Mouse (Mus musculus) brain, embryonic 14.5 days (tissue): ENCODE measurements around the gene Crebrf. TPM values are rescaled to one million over a fixed set of nuclear protein-coding genes. Genes with fewer than 3 reads are reported as not detected.
A peak's percentile ranks its signal among the peaks of the same experiment; 100 is the strongest.

Experiments used
- DNase-seq: peaks from one replicate; pipeline ENCODE4 v3.0.0-alpha.2; 2011; ENCODE audit warnings: low read depth
- CTCF ChIP-seq: fragments of 200-500 bp; IDR thresholded peaks from 2 replicates; pipeline ENCODE4 v1.5.1; 2012; ENCODE audit warnings: inconsistent platforms, mild to moderate bottlenecking, moderate library complexity, borderline replicate concordance; ENCODE audit not compliant: insufficient read depth, insufficient read length; ENCODE audit errors: extremely low read depth
- POLR2A ChIP-seq: fragments of 200-500 bp; IDR thresholded peaks from 2 replicates; pipeline ENCODE4 v1.6.1; 2012; ENCODE audit warnings: mild to moderate bottlenecking, inconsistent platforms, borderline replicate concordance; ENCODE audit not compliant: poor library complexity, insufficient read depth, insufficient read length, severe bottlenecking; ENCODE audit errors: extremely low read depth
- polyA plus RNA-seq: library from polyadenylated mRNA; depleted of rRNA; stranded (reverse); fragments of >200 nt; gene quantifications from 2 replicates; pipeline ENCODE4 v1.2.3, GENCODE M21; 2012

Gene Crebrf
- polyA plus RNA-seq, 1 experiment, result 10.2 TPM

- DNase-seq, result no peak
- TF ChIP-seq POLR2A (no peak), CTCF (no peak)
Measured at GRCm38 (mm10) chr17:26749975-26750374, 34.5 kb downstream of the Crebrf start.

GRCm38 (mm10) chr17:26752297-26752696 lies 36.8 kb downstream of the Crebrf start:
- no peak for TF ChIP-seq POLR2A
- no peak for TF ChIP-seq CTCF

GRCm38 (mm10) chr17:26753476-26753875 lies 38.0 kb downstream of the Crebrf start:
- DNase-seq, result no peak
- TF ChIP-seq CTCF (no peak), POLR2A (no peak)

More at GRCm38 (mm10) chr17:26752297-26752696, 36.8 kb downstream of the Crebrf start:
- DNase-seq, result no peak

GRCm38 (mm10) chr17:26767100-26767753 lies 51.8 kb downstream of the Crebrf start:
- TF ChIP-seq CTCF, result no peak
- TF ChIP-seq POLR2A, result no peak
- DNase-seq, result no peak

GRCm38 (mm10) chr17:26767754-26768124 lies 52.3 kb downstream of the Crebrf start:
- TF ChIP-seq POLR2A (no peak), CTCF (no peak)
- DNase-seq, result no peak

GRCm38 (mm10) chr17:26776211-26776610 lies 60.8 kb downstream of the Crebrf start:
- peak; percentile 3 for DNase-seq
- TF ChIP-seq POLR2A, result no peak
- no peak for TF ChIP-seq CTCF

- no peak for TF ChIP-seq POLR2A
- TF ChIP-seq CTCF, result no peak
- no peak for DNase-seq
Measured at GRCm38 (mm10) chr17:26778001-26778400, 62.6 kb downstream of the Crebrf start.

GRCm38 (mm10) chr17:26778430-26779100 lies 63.1 kb downstream of the Crebrf start:
- TF ChIP-seq POLR2A (no peak), CTCF (no peak)
- DNase-seq, result no peak

- no peak for TF ChIP-seq POLR2A
- TF ChIP-seq CTCF, result no peak
Measured at GRCm38 (mm10) chr17:26779471-26779870, 64.0 kb downstream of the Crebrf start.

GRCm38 (mm10) chr17:26780750-26781571 lies 65.5 kb downstream of the Crebrf start, which contains the start of gene Bnip1:
Gene Bnip1 (plus strand): TSS chr17:26781066.
- DNase-seq, result peak; percentile 93
- no peak for TF ChIP-seq CTCF
- peak; percentile 28; the same call in 1 of the 2 replicates for TF ChIP-seq POLR2A

More at GRCm38 (mm10) chr17:26779471-26779870, 64.0 kb downstream of the Crebrf start:
- no peak for DNase-seq

GRCm38 (mm10) chr17:26781610-26782043 lies 66.2 kb downstream of the Crebrf start:
- TF ChIP-seq CTCF (no peak), POLR2A (no peak)
- DNase-seq, result no peak
